Mouse (Mus musculus) testis, adult 2 months (tissue): Measurements from ENCODE around the gene Shc3.

ENCODE experiments used
- CTCF ChIP-seq: fragments of 200-500 bp; IDR thresholded peaks from 2 replicates; pipeline ENCODE4 v1.5.1; 2012; ENCODE audit warnings: low read depth, mild to moderate bottlenecking, inconsistent platforms, low read length, moderate library complexity; ENCODE audit not compliant: control insufficient read depth, insufficient read depth, insufficient replicate concordance
- POLR2A ChIP-seq: fragments of 200-500 bp; IDR thresholded peaks from 2 replicates; pipeline ENCODE4 v1.6.1; 2012; ENCODE audit warnings: low read depth, mild to moderate bottlenecking, inconsistent platforms, low read length, moderate library complexity; ENCODE audit not compliant: control insufficient read depth

- no peak for TF ChIP-seq CTCF
- no peak for TF ChIP-seq POLR2A
Observed at GRCm38 (mm10) chr13:51420861-51421260, 148.4 kb downstream of the Shc3 start.
